Mouse (Mus musculus) ES-Bruce4 (cell line): ENCODE data around the gene Macrod2.

Source experiments
- CTCF ChIP-seq: IDR thresholded peaks from one replicate; pipeline ENCODE4 v1.8.1; 2011; ENCODE audit warnings: low read depth, low read length
- EP300 ChIP-seq: IDR thresholded peaks from 2 replicates; pipeline ENCODE4 v1.6.1; 2011; ENCODE audit warnings: low read depth, low read length; ENCODE audit not compliant: insufficient read depth
- POLR2A ChIP-seq: IDR thresholded peaks from one replicate; pipeline ENCODE4 v1.8.1; 2011; ENCODE audit warnings: low read length; ENCODE audit not compliant: insufficient read depth

DNA sequence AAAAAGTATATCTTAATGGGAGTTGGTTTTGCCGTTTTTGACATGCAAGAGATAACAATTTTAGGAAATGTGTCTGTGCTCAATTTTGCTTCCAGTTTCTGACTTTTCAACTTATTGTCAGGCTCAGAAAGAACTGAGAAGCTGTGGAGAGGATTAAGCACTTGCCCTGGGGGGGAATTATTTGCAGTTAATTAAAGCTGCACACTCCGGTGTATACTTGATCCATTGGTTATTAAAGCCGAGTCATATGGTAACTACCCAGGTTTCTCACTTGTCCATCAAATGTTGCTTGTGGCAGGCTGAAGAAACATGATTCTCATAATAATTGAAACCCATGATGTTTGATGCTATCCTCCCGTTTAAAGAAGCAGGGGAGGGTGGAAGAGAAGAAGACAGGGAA is 1899.7 kb downstream of the Macrod2 start:
- TF ChIP-seq EP300 (no peak), CTCF (no peak), POLR2A (no peak)
